Comparison of ENCODE assay signal across 10 mouse cellular contexts in genomic region chr15:27778256-27778655, GRCm38 (mm10).
A peak's percentile ranks its signal among the peaks of the same experiment; 100 is the strongest.
DNase-seq lines count a peak whose midpoint lies in the region; ATAC-seq and TF ChIP-seq lines count a peak whose summit lies in the region.
"Had no signal": no experiment of that assay in that cellular context is flagged by ENCODE, and none has a peak within 500 bp of the region (broad histone marks: within the 10 kb centered on the region; RNA-seq: fewer than 3 reads in every experiment).

No protein-coding gene starts in this region.

- H3K9ac ChIP-seq in heart, embryonic 12.5 days, result no peak overlapping the region
- H3K9ac ChIP-seq in stomach, embryonic 14.5 days (replicated peaks; ENCODE audit: low read depth, low read length), result no peak overlapping the region
- no peak overlapping the region for H3K9ac ChIP-seq in stomach, postnatal 0 days (ENCODE audit: low read length)
- peak overlapping the region; percentile 45 for H3K9ac ChIP-seq in limb, embryonic 13.5 days

- no peaks in the 10 kb centered on the region for H3K9me3 ChIP-seq in heart, embryonic 12.5 days (replicated peaks)
- no peaks in the 10 kb centered on the region for H3K9me3 ChIP-seq in stomach, embryonic 14.5 days (ENCODE audit: control insufficient read depth, low read depth, low read length)
- no peaks in the 10 kb centered on the region for H3K9me3 ChIP-seq in stomach, postnatal 0 days (ENCODE audit: control insufficient read depth, low read length)
- no peaks in the 10 kb centered on the region for H3K9me3 ChIP-seq in limb, embryonic 13.5 days

- no peak overlapping the region for H3K4me3 ChIP-seq in heart, embryonic 12.5 days
- H3K4me3 ChIP-seq in stomach, embryonic 14.5 days (ENCODE audit: low read depth, low read length), result no peak overlapping the region
- H3K4me3 ChIP-seq in stomach, postnatal 0 days (ENCODE audit: low read depth, low read length), result no peak overlapping the region
- H3K4me3 ChIP-seq in limb, embryonic 13.5 days, result no peak overlapping the region

- no peaks in the 10 kb centered on the region for H3K27me3 ChIP-seq in heart, embryonic 12.5 days (replicated peaks)
- no peaks in the 10 kb centered on the region for H3K27me3 ChIP-seq in stomach, embryonic 14.5 days (ENCODE audit: control insufficient read depth, insufficient read depth, low read length)
- no peaks in the 10 kb centered on the region for H3K27me3 ChIP-seq in stomach, postnatal 0 days (ENCODE audit: control insufficient read depth, insufficient read depth, low read length)
- H3K27me3 ChIP-seq in limb, embryonic 13.5 days, result no peaks in the 10 kb centered on the region

- H3K36me3 ChIP-seq in heart, embryonic 12.5 days, result peaks cover 15% of the 10 kb centered on the region
- peaks cover 3% of the 10 kb centered on the region; the same call in 1 of the 2 replicates for H3K36me3 ChIP-seq in stomach, embryonic 14.5 days (ENCODE audit: control insufficient read depth, insufficient read depth, low read length)
- no peaks in the 10 kb centered on the region; the same call in 1 of the 2 replicates for H3K36me3 ChIP-seq in stomach, postnatal 0 days (ENCODE audit: control insufficient read depth, insufficient read depth, low read length)
- H3K36me3 ChIP-seq in limb, embryonic 13.5 days, result peaks cover 25% of the 10 kb centered on the region

- WGBS in heart, embryonic 12.5 days, result 10% methylated on average over 3 of the region's 3 CpGs
- 6% methylated on average over 3 of the region's 3 CpGs for WGBS in stomach, embryonic 14.5 days
- WGBS in stomach, postnatal 0 days, result 19% methylated on average over 3 of the region's 3 CpGs
- WGBS in limb, embryonic 13.5 days, result 17% methylated on average over 3 of the region's 3 CpGs

- peak overlapping the region; percentile 93 for H3K27ac ChIP-seq in heart, embryonic 12.5 days (ENCODE audit: poor library complexity, severe bottlenecking)
- peak overlapping the region; percentile 95 for H3K27ac ChIP-seq in stomach, embryonic 14.5 days (ENCODE audit: low read length)
- H3K27ac ChIP-seq in stomach, postnatal 0 days (replicated peaks), result no peak overlapping the region
- H3K27ac ChIP-seq in limb, embryonic 13.5 days, result peak overlapping the region; percentile 97

- peaks cover 68% of the 10 kb centered on the region for H3K4me1 ChIP-seq in heart, embryonic 12.5 days (replicated peaks)
- peaks cover 59% of the 10 kb centered on the region for H3K4me1 ChIP-seq in stomach, embryonic 14.5 days (ENCODE audit: control insufficient read depth, insufficient read depth, low read length)
- no peaks in the 10 kb centered on the region; the same call in 1 of the 2 replicates for H3K4me1 ChIP-seq in stomach, postnatal 0 days (replicated peaks; ENCODE audit: control insufficient read depth, insufficient read depth)
- H3K4me1 ChIP-seq in limb, embryonic 13.5 days, result peaks cover 97% of the 10 kb centered on the region

- TF ChIP-seq EP300 in stomach, postnatal 0 days (optimal IDR thresholded peaks at IDR 0.05), result no peak

- no peak for TF ChIP-seq CTCF in stomach, postnatal 0 days (IDR thresholded peaks at IDR 0.05; ENCODE audit: low read depth)

- peak; percentile 71 for ATAC-seq in heart, embryonic 12.5 days (ENCODE audit: insufficient number of reproducible peaks, low FRiP score)
- peak; percentile 74; the same call in 1 of the 2 replicates for ATAC-seq in stomach, embryonic 14.5 days (ENCODE audit: insufficient number of reproducible peaks, insufficient read depth, low FRiP score, low read depth)
- no peak for ATAC-seq in stomach, postnatal 0 days (ENCODE audit: low FRiP score, low TSS enrichment)
- ATAC-seq in limb, embryonic 13.5 days (ENCODE audit: low FRiP score, low read depth), result peak; percentile 48; the same call in 1 of the 2 replicates
- ATAC-seq in granulocyte monocyte progenitor cell, adult 5-6 weeks (replicated peaks; ENCODE audit: poor library complexity, severe bottlenecking), result no peak
- no peak for ATAC-seq in inflammation-experienced regulatory T-cells, adult 6 months

- DNase-seq in heart, postnatal 25 days (ENCODE audit: low spot score), result no peak
- no peak for DNase-seq in stomach, postnatal 0 days (ENCODE audit: low spot score)
- no peak for DNase-seq in ovary, postnatal 14 days (ENCODE audit: low spot score)
- DNase-seq: adrenal gland, adult 8-10 months; gastrocnemius, postnatal 10 days had no signal

- no peak overlapping the region for H3K4me2 ChIP-seq in heart, embryonic 12.5 days
- peak overlapping the region; percentile 30 for H3K4me2 ChIP-seq in stomach, embryonic 14.5 days (replicated peaks; ENCODE audit: low read depth, low read length)
- no peak overlapping the region for H3K4me2 ChIP-seq in stomach, postnatal 0 days (replicated peaks; ENCODE audit: low read depth)
- peak overlapping the region; percentile 67 for H3K4me2 ChIP-seq in limb, embryonic 13.5 days (replicated peaks)

- intact Hi-C loops in heart, postnatal 25 days (cut with DNase I), result no loop called here

Comparison
In these comparisons a context has a peak if more than half of its experiments do, and no peak if none do; other contexts are left out.
1. ATAC-seq: peak in heart, embryonic 12.5 days (single experiment), stomach, embryonic 14.5 days (single experiment) and limb, embryonic 13.5 days (single experiment); none in stomach, postnatal 0 days (single experiment), granulocyte monocyte progenitor cell, adult 5-6 weeks (single experiment) and inflammation-experienced regulatory T-cells, adult 6 months (single experiment).
2. H3K4me2 ChIP-seq: peak in stomach, embryonic 14.5 days (single experiment) and limb, embryonic 13.5 days (single experiment); none in heart, embryonic 12.5 days (single experiment) and stomach, postnatal 0 days (single experiment).